Mouse (Mus musculus) liver, adult 2 months (tissue): ENCODE data around the gene Cmtm7.

Source experiments
- CTCF ChIP-seq: fragments of 200-500 bp; IDR thresholded peaks from 2 replicates; pipeline ENCODE4 v1.5.1; 2011; ENCODE audit warnings: low read depth, low read length, control low read depth
- POLR2A ChIP-seq: fragments of 200-500 bp; IDR thresholded peaks from 2 replicates; pipeline ENCODE4 v1.6.1; 2011; ENCODE audit warnings: low read length, control low read depth; ENCODE audit not compliant: insufficient read depth; ENCODE audit errors: extremely low read depth

- TF ChIP-seq CTCF (no peak), POLR2A (no peak)
Measured at GRCm38 (mm10) chr9:114747012-114747411, 34.6 kb downstream of the Cmtm7 start.
